Mouse (Mus musculus): ENCODE measurements at regions not wholly inside any gene's neighbourhood (a gene's known extent, or its start where the extent isn't known, plus 50 kb on each side); places are given as distances from the start of the nearest gene placed in this dataset.

- no peak for TF ChIP-seq CTCF (IDR thresholded peaks at IDR 0.05; ENCODE audit: low read depth)
- TF ChIP-seq EP300 (optimal IDR thresholded peaks at IDR 0.05) = no peak
These were observed 68.6 kb downstream of the Olig3 start for GRCm38 (mm10) chr10:19424961-19425360.
